Comparison of ENCODE assay signal across 9 mouse cellular contexts in the genomic region with DNA sequence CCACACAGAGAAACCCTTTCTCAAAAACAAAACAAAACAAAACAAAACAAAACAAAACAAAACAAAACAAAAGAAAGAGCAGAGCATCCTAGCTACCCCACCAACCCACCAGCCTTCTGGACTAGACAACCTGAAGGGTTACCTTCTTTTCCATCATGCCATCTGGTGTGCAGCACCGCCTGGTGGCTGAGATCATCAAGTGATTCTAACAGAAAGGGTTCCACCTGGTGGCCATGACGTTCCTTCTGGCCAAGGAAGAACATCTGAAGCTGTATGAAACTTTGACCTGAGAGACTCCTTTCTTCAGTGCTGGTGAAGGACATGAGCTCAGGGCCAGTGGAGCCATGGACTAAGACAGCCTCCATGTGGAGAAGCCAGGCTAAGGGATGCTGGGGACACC. TPM values are rescaled to one million over a fixed set of nuclear protein-coding genes. Genes with fewer than 3 reads are reported as not detected.
A peak's percentile ranks its signal among the peaks of the same experiment; 100 is the strongest.
DNase-seq lines count a peak whose midpoint lies in the region; ATAC-seq and TF ChIP-seq lines count a peak whose summit lies in the region.
"Had no signal": no experiment of that assay in that cellular context is flagged by ENCODE, and none has a peak within 500 bp of the region (broad histone marks: within the 10 kb centered on the region; RNA-seq: fewer than 3 reads in every experiment).

No protein-coding gene starts in this region.

- no peaks in the 10 kb centered on the region for H3K27me3 ChIP-seq in hindbrain, postnatal 0 days (ENCODE audit: insufficient read depth, low read length)
- H3K27me3 ChIP-seq in hindbrain, embryonic 16.5 days (replicated peaks; ENCODE audit: control insufficient read depth, insufficient read depth, low read length) = no peaks in the 10 kb centered on the region
- H3K27me3 ChIP-seq in Patski = no peaks in the 10 kb centered on the region
- no peaks in the 10 kb centered on the region for H3K27me3 ChIP-seq in splenic B cell, adult 2 months (ENCODE audit: control insufficient read depth, insufficient read depth, low read length, poor library complexity, severe bottlenecking)
- H3K27me3 ChIP-seq: embryonic facial prominence, embryonic 13.5 days had no signal

- H3K9ac ChIP-seq in hindbrain, postnatal 0 days (replicated peaks; ENCODE audit: low read length) = no peak overlapping the region
- H3K9ac ChIP-seq in hindbrain, embryonic 16.5 days (ENCODE audit: low read depth, low read length) = no peak overlapping the region
- H3K9ac ChIP-seq: embryonic facial prominence, embryonic 13.5 days had no signal

- ATAC-seq in hindbrain, postnatal 0 days = no peak
- no peak for ATAC-seq in hindbrain, embryonic 16.5 days
- ATAC-seq in Patski = no peak
- peak; percentile 80 for ATAC-seq in monocyte, adult 5-6 weeks (replicated peaks; ENCODE audit: insufficient number of reproducible peaks, low FRiP score, low TSS enrichment, poor library complexity, severe bottlenecking)

- in situ Hi-C loops in Patski (cut with MboI; ENCODE audit: low pct_unique_long_range_greater_than_20kb) = loop anchor here (5.0 to 10.0 kb wide), 2 partner anchors 90 to 452 kb away; no protein-coding TSS in a partner anchor

- H3K36me3 ChIP-seq in hindbrain, postnatal 0 days (ENCODE audit: insufficient read depth, low read length) = no peaks in the 10 kb centered on the region
- no peaks in the 10 kb centered on the region for H3K36me3 ChIP-seq in hindbrain, embryonic 16.5 days (ENCODE audit: control insufficient read depth, insufficient read depth, low read length)
- H3K36me3 ChIP-seq in splenic B cell, adult 2 months (ENCODE audit: control insufficient read depth, insufficient read depth, low read length, poor library complexity, severe bottlenecking) = no peaks in the 10 kb centered on the region
- H3K36me3 ChIP-seq: embryonic facial prominence, embryonic 13.5 days had no signal

- peak; percentile 77 for DNase-seq in hindbrain, postnatal 0 days (ENCODE audit: low spot score)
- no peak for DNase-seq in Patski (ENCODE audit: low read depth, low spot score)
- peak; percentile 65 for DNase-seq in cerebellum, adult 9-10 months
- DNase-seq in gastrocnemius, postnatal 25 days = peak; percentile 23
- peak; percentile 42 to 59 for DNase-seq in layer of hippocampus, postnatal 14 days (ENCODE audit: low spot score in 2 of 2)
- peak; percentile 92 for DNase-seq in splenic B cell, adult 2 months (ENCODE audit: low read depth, low spot score)

- H3K9me3 ChIP-seq in hindbrain, postnatal 0 days (ENCODE audit: low read length) = no peaks in the 10 kb centered on the region
- H3K9me3 ChIP-seq in hindbrain, embryonic 16.5 days (ENCODE audit: control insufficient read depth, low read length) = no peaks in the 10 kb centered on the region
- H3K9me3 ChIP-seq: embryonic facial prominence, embryonic 13.5 days had no signal

- no peak overlapping the region for H3K4me3 ChIP-seq in hindbrain, postnatal 0 days (ENCODE audit: low read length)
- no peak overlapping the region for H3K4me3 ChIP-seq in hindbrain, embryonic 16.5 days (ENCODE audit: low read length)
- H3K4me3 ChIP-seq: embryonic facial prominence, embryonic 13.5 days had no signal

- CTCF ChIA-PET in Patski (lab: Charles Lee) = interaction anchor here (0.6 to 6.9 kb wide), 20 partner anchors 10 to 237 kb away, joined by 3 to 99 read pairs (median 6); no protein-coding TSS in a partner anchor

- H3K27ac ChIP-seq in hindbrain, postnatal 0 days = no peak overlapping the region
- H3K27ac ChIP-seq in hindbrain, embryonic 16.5 days (ENCODE audit: low read depth, low read length) = no peak overlapping the region
- H3K27ac ChIP-seq: embryonic facial prominence, embryonic 13.5 days had no signal

- 8% methylated on average over 2 of the region's 2 CpGs for WGBS in hindbrain, postnatal 0 days
- WGBS in hindbrain, embryonic 16.5 days = 11% methylated on average over 2 of the region's 2 CpGs

- TF ChIP-seq CTCF in hindbrain, postnatal 0 days (IDR thresholded peaks at IDR 0.05; ENCODE audit: low read depth) = peak; percentile 95
- peak; percentile 98 for TF ChIP-seq CTCF in Patski (IDR thresholded peaks at IDR 0.05)

- POLR2A ChIA-PET in Patski (lab: Charles Lee) = no interaction called here

- no peaks in the 10 kb centered on the region for H3K4me1 ChIP-seq in hindbrain, postnatal 0 days (ENCODE audit: insufficient read depth, low read length)
- no peaks in the 10 kb centered on the region for H3K4me1 ChIP-seq in hindbrain, embryonic 16.5 days (ENCODE audit: control insufficient read depth, insufficient read depth, low read depth, low read length)
- H3K4me1 ChIP-seq: embryonic facial prominence, embryonic 13.5 days had no signal

- H3K4me2 ChIP-seq in hindbrain, postnatal 0 days (ENCODE audit: low read depth, low read length) = no peak overlapping the region
- H3K4me2 ChIP-seq in hindbrain, embryonic 16.5 days (ENCODE audit: low read length) = no peak overlapping the region
- H3K4me2 ChIP-seq: embryonic facial prominence, embryonic 13.5 days had no signal

RNA-seq across cellular contexts. Expression of a gene that starts 19.0 kb away (rescaled TPM):
- 42.9 and 45.9 TPM in 2 replicates for total RNA-seq in hindbrain, postnatal 0 days (2014; rRNA removed)
- 11.7 and 11.8 TPM in 2 replicates for polyA plus RNA-seq in hindbrain, postnatal 0 days (2015; fragmentation: Nextera tagmentation; extraction: Ambion mirVana)
- polyA plus RNA-seq in hindbrain, embryonic 16.5 days (2015; fragmentation: Nextera tagmentation; extraction: Ambion mirVana) = 10.0 and 13.0 TPM in 2 replicates
- polyA plus RNA-seq in Patski (2021) = 6.0 TPM
- 1 to 10 TPM; 7.5 to 9.2 TPM for total RNA-seq in gastrocnemius, postnatal 25 days (2021)
- 10 to 100 TPM; 16.3 to 18.5 TPM for total RNA-seq in layer of hippocampus, postnatal 14 days (2021)
- total RNA-seq in monocyte, adult 5-6 weeks (2017) = 6.0 to 16.5 TPM (median 9.1 TPM) in 3 replicates
